Mouse (Mus musculus): ENCODE measurements around the gene 1700113H08Rik. TPM values are rescaled to one million over a fixed set of nuclear protein-coding genes. Genes with fewer than 3 reads are reported as not detected.

1700113H08Rik gene
- polyA plus RNA-seq, 1 experiment from 2014 or later, result not detected

DNA sequence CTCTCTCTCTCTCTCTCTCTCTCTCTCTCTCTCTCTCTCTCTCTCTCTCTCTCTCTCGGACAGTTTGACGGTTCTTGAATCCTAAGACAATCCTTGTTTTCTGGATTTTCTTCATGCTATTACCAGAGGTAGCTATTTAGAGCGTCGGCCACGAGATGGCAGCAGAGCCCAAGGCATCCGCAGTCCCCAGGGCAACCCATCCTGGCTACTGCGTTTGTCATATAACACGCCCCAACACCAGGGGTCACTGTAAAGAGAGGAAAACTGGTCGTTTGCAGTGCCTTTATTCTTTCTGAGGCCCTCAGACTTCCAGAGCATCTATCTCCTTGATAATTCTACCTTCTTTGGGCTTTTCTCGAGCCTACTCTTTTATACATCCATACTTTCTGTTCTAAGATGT lies 33.0 kb upstream of the 1700113H08Rik start:
- Histone ChIP-seq H3K27ac (ENCODE audit: low read depth, low read length) (no peak overlapping the region), H3K4me3 (ENCODE audit: low read depth, low read length) (no peak overlapping the region), H3K9ac (ENCODE audit: low read length) (no peak overlapping the region), H3K36me3 (ENCODE audit: control insufficient read depth, insufficient read depth, low read length) (no peaks in the 10 kb centered on the region), H3K27me3 (ENCODE audit: control insufficient read depth, insufficient read depth, low read length) (no peaks in the 10 kb centered on the region), H3K4me1 (replicated peaks; ENCODE audit: control insufficient read depth, insufficient read depth, low read length) (no peaks in the 10 kb centered on the region), H3K9me3 (ENCODE audit: control insufficient read depth, low read length) (no peaks in the 10 kb centered on the region), H3K4me2 (ENCODE audit: low read depth, low read length, severe bottlenecking) (no peak overlapping the region)
- 1% methylated on average over 9 of the region's 10 CpGs for WGBS
- ATAC-seq (replicated peaks; ENCODE audit: low FRiP score) (peak; percentile 81), DNase-seq (ENCODE audit: low spot score) (peak; percentile 91)

- no peak for ATAC-seq (replicated peaks; ENCODE audit: low FRiP score)
- WGBS, result 91% methylated on average over 8 of the region's 8 CpGs
Observed at GRCm38 (mm10) chr10:87032768-87033167, 25.1 kb upstream of the 1700113H08Rik start.

GRCm38 (mm10) chr10:87035866-87036265 lies 22.0 kb upstream of the 1700113H08Rik start:
- DNase-seq (ENCODE audit: low spot score) (no peak), ATAC-seq (replicated peaks; ENCODE audit: low FRiP score) (0 out of 2 replicates have a peak, but pooled peaks have one; percentile 24)
- 47% methylated on average over 15 of the region's 15 CpGs for WGBS
- H3K27me3 ChIP-seq (ENCODE audit: control insufficient read depth, insufficient read depth, low read length), result no peaks in the 10 kb centered on the region
- no peaks in the 10 kb centered on the region for H3K36me3 ChIP-seq (ENCODE audit: control insufficient read depth, insufficient read depth, low read length)
- H3K9ac ChIP-seq (ENCODE audit: low read length), result no peak overlapping the region
- H3K4me2 ChIP-seq (ENCODE audit: low read depth, low read length, severe bottlenecking), result no peak overlapping the region
- no peak overlapping the region for H3K27ac ChIP-seq (ENCODE audit: low read depth, low read length)
- H3K4me1 ChIP-seq (replicated peaks; ENCODE audit: control insufficient read depth, insufficient read depth, low read length), result peaks cover 7% of the 10 kb centered on the region; the same call in 1 of the 2 replicates
- no peaks in the 10 kb centered on the region for H3K9me3 ChIP-seq (ENCODE audit: control insufficient read depth, low read length)
- H3K4me3 ChIP-seq (ENCODE audit: low read depth, low read length), result no peak overlapping the region

More at GRCm38 (mm10) chr10:87032768-87033167, 25.1 kb upstream of the 1700113H08Rik start:
- Histone ChIP-seq H3K36me3 (ENCODE audit: control insufficient read depth, insufficient read depth, low read length) (no peaks in the 10 kb centered on the region), H3K27ac (ENCODE audit: low read depth, low read length) (no peak overlapping the region), H3K4me3 (ENCODE audit: low read depth, low read length) (no peak overlapping the region), H3K9me3 (ENCODE audit: control insufficient read depth, low read length) (no peaks in the 10 kb centered on the region), H3K4me1 (replicated peaks; ENCODE audit: control insufficient read depth, insufficient read depth, low read length) (peaks cover 7% of the 10 kb centered on the region; the same call in 1 of the 2 replicates), H3K9ac (ENCODE audit: low read length) (no peak overlapping the region), H3K27me3 (ENCODE audit: control insufficient read depth, insufficient read depth, low read length) (no peaks in the 10 kb centered on the region), H3K4me2 (ENCODE audit: low read depth, low read length, severe bottlenecking) (no peak overlapping the region)
- no peak for DNase-seq (ENCODE audit: low spot score)

DNA sequence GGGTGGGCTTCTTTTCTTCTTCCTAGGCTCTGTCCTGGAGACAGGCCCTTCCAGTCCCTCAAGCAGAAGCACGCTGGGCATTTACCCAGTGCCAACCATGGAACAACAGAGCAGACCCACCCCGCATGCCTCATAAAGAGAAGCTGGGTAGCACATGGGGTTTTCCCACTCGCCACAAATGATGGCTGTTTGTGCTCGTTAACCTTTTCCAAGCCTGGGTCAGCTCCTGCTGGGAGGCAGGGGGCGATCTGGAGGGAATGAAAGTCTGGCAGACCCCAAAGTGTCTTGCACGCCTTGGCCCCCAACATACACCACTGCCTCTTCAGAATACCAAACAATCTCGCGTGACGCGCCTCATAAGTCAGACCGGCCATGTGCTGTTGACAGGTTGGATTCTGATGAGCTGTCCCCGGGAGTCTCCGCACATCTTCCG lies 21.6 kb upstream of the 1700113H08Rik start:
- no peak for DNase-seq (ENCODE audit: low spot score)
- 47% methylated on average over 14 of the region's 14 CpGs for WGBS
- no peak overlapping the region for H3K4me3 ChIP-seq (ENCODE audit: low read depth, low read length)

DNA sequence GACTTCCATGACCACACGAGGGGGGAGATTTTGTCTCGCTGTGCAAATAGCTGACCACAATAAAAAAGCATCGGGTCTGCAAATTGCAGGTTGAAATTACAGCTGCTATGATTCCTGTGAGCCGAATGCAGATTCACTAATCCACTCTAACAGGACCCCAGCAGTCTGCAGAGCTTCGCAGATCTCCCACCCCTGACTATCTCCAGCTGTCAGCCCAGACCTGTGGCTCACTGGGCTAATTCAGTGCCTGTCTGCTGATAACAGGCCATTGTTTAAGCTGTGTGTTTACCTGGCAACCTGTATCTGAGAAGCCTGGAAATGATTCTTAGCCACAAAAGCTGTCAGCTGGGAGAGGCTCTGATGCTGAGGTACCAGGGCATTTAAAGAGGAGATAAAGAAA lies 20.8 kb upstream of the 1700113H08Rik start:
- ATAC-seq (replicated peaks; ENCODE audit: low FRiP score), result no peak
- no peaks in the 10 kb centered on the region for H3K36me3 ChIP-seq (ENCODE audit: control insufficient read depth, insufficient read depth, low read length)
- no peak overlapping the region for H3K9ac ChIP-seq (ENCODE audit: low read length)
- 28% methylated on average over 5 of the region's 5 CpGs for WGBS
- H3K4me1 ChIP-seq (replicated peaks; ENCODE audit: control insufficient read depth, insufficient read depth, low read length), result peaks cover 7% of the 10 kb centered on the region; the same call in 1 of the 2 replicates
- no peaks in the 10 kb centered on the region for H3K9me3 ChIP-seq (ENCODE audit: control insufficient read depth, low read length)
- no peaks in the 10 kb centered on the region for H3K27me3 ChIP-seq (ENCODE audit: control insufficient read depth, insufficient read depth, low read length)
- DNase-seq (ENCODE audit: low spot score), result no peak
- no peak overlapping the region for H3K4me2 ChIP-seq (ENCODE audit: low read depth, low read length, severe bottlenecking)
- no peak overlapping the region for H3K27ac ChIP-seq (ENCODE audit: low read depth, low read length)
- no peak overlapping the region for H3K4me3 ChIP-seq (ENCODE audit: low read depth, low read length)

More for the DNA sequence above, 21.6 kb upstream of the 1700113H08Rik start:
- peaks cover 7% of the 10 kb centered on the region; the same call in 1 of the 2 replicates for H3K4me1 ChIP-seq (replicated peaks; ENCODE audit: control insufficient read depth, insufficient read depth, low read length)
- H3K4me2 ChIP-seq (ENCODE audit: low read depth, low read length, severe bottlenecking), result no peak overlapping the region
- H3K36me3 ChIP-seq (ENCODE audit: control insufficient read depth, insufficient read depth, low read length), result no peaks in the 10 kb centered on the region
- no peaks in the 10 kb centered on the region for H3K27me3 ChIP-seq (ENCODE audit: control insufficient read depth, insufficient read depth, low read length)
- ATAC-seq (replicated peaks; ENCODE audit: low FRiP score), result 0 out of 2 replicates have a peak, but pooled peaks have one; percentile 39
- H3K9ac ChIP-seq (ENCODE audit: low read length), result no peak overlapping the region
- H3K27ac ChIP-seq (ENCODE audit: low read depth, low read length), result no peak overlapping the region
- no peaks in the 10 kb centered on the region for H3K9me3 ChIP-seq (ENCODE audit: control insufficient read depth, low read length)

DNA sequence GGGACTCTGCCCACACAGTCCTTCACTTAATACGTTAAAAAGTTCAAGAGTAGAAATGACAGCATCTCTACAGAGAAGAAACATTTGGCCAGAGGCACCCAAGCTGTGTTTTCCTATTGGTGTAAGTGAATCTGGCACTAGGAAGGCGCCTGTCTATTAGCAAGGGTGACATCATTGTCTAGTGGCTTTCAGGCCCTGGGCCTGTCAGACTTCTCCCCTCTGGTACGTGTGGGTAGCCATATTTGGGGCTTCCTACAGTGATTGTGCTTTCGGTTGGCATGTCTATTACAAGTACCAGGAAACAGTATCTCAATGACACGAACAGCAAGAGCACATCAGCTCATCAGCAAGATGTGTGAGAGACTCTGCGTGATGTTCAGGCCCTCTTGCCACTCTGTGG lies 18.5 kb upstream of the 1700113H08Rik start:
- WGBS, result 88% methylated on average over 6 of the region's 6 CpGs
- peaks cover 7% of the 10 kb centered on the region; the same call in 1 of the 2 replicates for H3K4me1 ChIP-seq (replicated peaks; ENCODE audit: control insufficient read depth, insufficient read depth, low read length)
- no peak overlapping the region for H3K4me2 ChIP-seq (ENCODE audit: low read depth, low read length, severe bottlenecking)
- no peak overlapping the region for H3K9ac ChIP-seq (ENCODE audit: low read length)
- H3K36me3 ChIP-seq (ENCODE audit: control insufficient read depth, insufficient read depth, low read length), result no peaks in the 10 kb centered on the region
- no peak overlapping the region for H3K27ac ChIP-seq (ENCODE audit: low read depth, low read length)
- no peaks in the 10 kb centered on the region for H3K9me3 ChIP-seq (ENCODE audit: control insufficient read depth, low read length)
- no peak for DNase-seq (ENCODE audit: low spot score)
- no peak for ATAC-seq (replicated peaks; ENCODE audit: low FRiP score)
- H3K4me3 ChIP-seq (ENCODE audit: low read depth, low read length), result no peak overlapping the region
- no peaks in the 10 kb centered on the region for H3K27me3 ChIP-seq (ENCODE audit: control insufficient read depth, insufficient read depth, low read length)

DNA sequence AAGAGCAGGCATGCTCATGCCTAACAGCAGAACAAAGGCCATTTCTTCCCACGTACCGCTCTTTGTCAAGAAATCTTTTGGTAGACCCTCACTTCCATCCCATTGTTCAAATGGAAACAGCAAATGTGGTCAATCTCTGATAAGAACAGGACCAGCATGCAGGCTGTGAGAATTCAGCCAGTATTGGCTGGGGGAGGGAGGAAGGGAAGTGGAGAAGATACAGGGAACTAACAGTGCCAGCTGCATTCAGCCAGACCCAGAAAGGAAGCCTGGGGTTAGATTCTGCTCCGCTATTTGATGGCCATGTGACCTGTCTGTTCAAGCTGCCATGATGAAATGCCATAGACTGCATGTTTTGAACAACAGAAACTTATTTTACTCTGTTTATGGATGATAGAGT lies 18.0 kb upstream of the 1700113H08Rik start:
- 85% methylated on average over 3 of the region's 3 CpGs for WGBS

DNA sequence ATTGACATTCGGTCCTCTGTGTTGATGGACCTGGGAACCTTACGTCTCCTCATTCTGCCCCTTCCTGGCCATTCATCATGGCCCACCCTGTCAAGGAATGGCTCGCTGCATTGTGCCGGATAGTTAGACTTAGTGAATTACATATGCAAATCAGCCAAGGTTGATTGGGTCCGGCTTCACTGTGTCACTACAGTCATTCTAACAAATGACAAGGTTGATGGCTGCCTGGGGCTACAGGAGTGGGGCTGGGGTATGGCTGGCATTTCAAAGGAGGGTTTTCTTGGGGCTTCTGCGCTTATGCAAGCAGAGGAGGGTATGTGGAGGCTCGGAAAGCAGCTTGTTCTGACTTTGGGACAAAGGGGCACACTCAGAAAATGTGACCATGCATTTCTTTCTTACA lies 16.6 kb upstream of the 1700113H08Rik start:
- ATAC-seq (replicated peaks; ENCODE audit: low FRiP score) (0 out of 2 replicates have a peak, but pooled peaks have one; percentile 50), DNase-seq (ENCODE audit: low spot score) (no peak)
- Histone ChIP-seq H3K27me3 (ENCODE audit: control insufficient read depth, insufficient read depth, low read length) (no peaks in the 10 kb centered on the region), H3K4me3 (ENCODE audit: low read depth, low read length) (no peak overlapping the region), H3K27ac (ENCODE audit: low read depth, low read length) (no peak overlapping the region), H3K9ac (ENCODE audit: low read length) (no peak overlapping the region), H3K36me3 (ENCODE audit: control insufficient read depth, insufficient read depth, low read length) (no peaks in the 10 kb centered on the region), H3K9me3 (ENCODE audit: control insufficient read depth, low read length) (no peaks in the 10 kb centered on the region), H3K4me1 (replicated peaks; ENCODE audit: control insufficient read depth, insufficient read depth, low read length) (peaks cover 7% of the 10 kb centered on the region; the same call in 1 of the 2 replicates), H3K4me2 (ENCODE audit: low read depth, low read length, severe bottlenecking) (no peak overlapping the region)
- 65% methylated on average over 7 of the region's 7 CpGs for WGBS

More for the DNA sequence above, 18.0 kb upstream of the 1700113H08Rik start:
- Histone ChIP-seq H3K9ac (ENCODE audit: low read length) (no peak overlapping the region), H3K4me2 (ENCODE audit: low read depth, low read length, severe bottlenecking) (no peak overlapping the region), H3K4me3 (ENCODE audit: low read depth, low read length) (no peak overlapping the region), H3K27me3 (ENCODE audit: control insufficient read depth, insufficient read depth, low read length) (no peaks in the 10 kb centered on the region), H3K36me3 (ENCODE audit: control insufficient read depth, insufficient read depth, low read length) (no peaks in the 10 kb centered on the region), H3K4me1 (replicated peaks; ENCODE audit: control insufficient read depth, insufficient read depth, low read length) (peaks cover 7% of the 10 kb centered on the region; the same call in 1 of the 2 replicates), H3K9me3 (ENCODE audit: control insufficient read depth, low read length) (no peaks in the 10 kb centered on the region), H3K27ac (ENCODE audit: low read depth, low read length) (no peak overlapping the region)
- no peak for ATAC-seq (replicated peaks; ENCODE audit: low FRiP score)
- DNase-seq (ENCODE audit: low spot score), result no peak

DNA sequence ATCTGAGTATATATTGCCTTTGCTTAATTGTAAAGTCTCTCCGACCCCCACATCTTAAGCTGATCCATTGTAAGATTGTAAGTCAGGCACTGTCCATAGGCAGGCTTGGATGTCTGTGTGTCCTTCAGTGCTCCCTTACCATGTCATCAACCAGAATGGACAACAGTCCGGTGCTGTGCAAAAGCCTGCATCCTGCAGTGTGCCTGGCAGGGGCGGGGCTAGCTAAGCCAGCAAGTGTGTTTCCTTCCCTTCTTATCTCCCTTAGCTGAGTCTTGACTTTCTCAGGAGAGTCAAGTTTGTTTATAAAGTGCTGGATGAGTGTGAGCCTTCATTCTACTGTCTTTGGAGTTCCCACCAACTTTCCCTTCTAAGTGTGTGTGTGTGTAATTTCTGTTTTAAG lies 12.6 kb upstream of the 1700113H08Rik start:
- Histone ChIP-seq H3K27ac (ENCODE audit: low read depth, low read length) (no peak overlapping the region), H3K27me3 (ENCODE audit: control insufficient read depth, insufficient read depth, low read length) (no peaks in the 10 kb centered on the region), H3K4me3 (ENCODE audit: low read depth, low read length) (no peak overlapping the region), H3K4me2 (ENCODE audit: low read depth, low read length, severe bottlenecking) (no peak overlapping the region), H3K9ac (ENCODE audit: low read length) (no peak overlapping the region), H3K36me3 (ENCODE audit: control insufficient read depth, insufficient read depth, low read length) (no peaks in the 10 kb centered on the region), H3K9me3 (ENCODE audit: control insufficient read depth, low read length) (no peaks in the 10 kb centered on the region), H3K4me1 (replicated peaks; ENCODE audit: control insufficient read depth, insufficient read depth, low read length) (0 out of 2 replicates have a peak, but pooled peaks cover 6% of the 10 kb centered on the region)
- 69% methylated on average over 3 of the region's 3 CpGs for WGBS
- DNase-seq (ENCODE audit: low spot score), result no peak
- ATAC-seq (replicated peaks; ENCODE audit: low FRiP score), result no peak

Measured in forebrain, embryonic 11.5 days (tissue).